Mouse (Mus musculus) embryonic facial prominence, embryonic 12.5 days (tissue): ENCODE measurements around the gene Tnr. TPM values are rescaled to one million over a fixed set of nuclear protein-coding genes. Genes with fewer than 3 reads are reported as not detected.
A peak's percentile ranks its signal among the peaks of the same experiment; 100 is the strongest.

Source experiments
- ATAC-seq: fragments of 200-750 bp; cut with Nextera tagmentation; 2 replicates; pipeline ENCODE4 v1.8.0; 2017; ENCODE audit not compliant: insufficient number of reproducible peaks, insufficient read depth, low FRiP score, low TSS enrichment
- H3K27ac ChIP-seq: fragments of 300-500 bp; sonication (generic); 2 replicates; pipeline ENCODE4 v1.5.1; 2016; ENCODE audit warnings: mild to moderate bottlenecking
- H3K27me3 ChIP-seq: fragments of 300-500 bp; sonication (generic); 2 replicates; pipeline ENCODE4 v1.6.1; 2016; ENCODE audit warnings: mild to moderate bottlenecking, moderate library complexity
- H3K36me3 ChIP-seq: fragments of 300-500 bp; sonication (generic); 2 replicates; pipeline ENCODE4 v1.6.1; 2016; ENCODE audit warnings: mild to moderate bottlenecking
- H3K4me1 ChIP-seq: fragments of 300-500 bp; sonication (generic); 2 replicates; pipeline ENCODE4 v1.6.1; 2016
- H3K4me2 ChIP-seq: fragments of 300-500 bp; sonication (generic); replicated peaks from 2 replicates; pipeline ENCODE4 v1.6.1; 2016; ENCODE audit warnings: mild to moderate bottlenecking, moderate library complexity
- H3K4me3 ChIP-seq: fragments of 300-500 bp; sonication (generic); 2 replicates; pipeline ENCODE4 v1.5.1; 2016; ENCODE audit warnings: mild to moderate bottlenecking
- H3K9ac ChIP-seq: fragments of 300-500 bp; sonication (generic); 2 replicates; pipeline ENCODE4 v1.6.1; 2016; ENCODE audit warnings: mild to moderate bottlenecking, moderate library complexity
- H3K9me3 ChIP-seq: fragments of 300-500 bp; sonication (generic); 2 replicates; pipeline ENCODE4 v1.6.1; 2016; ENCODE audit warnings: mild to moderate bottlenecking, moderate library complexity
- WGBS: fragments of 180-500 bp; shearing (Covaris S2); methylation state at CpG from one replicate; pipeline ENCODE4 v1.1.7; 2016; 5-methylcytosine and 5-hydroxymethylcytosine counted together
- polyA plus RNA-seq: library from polyadenylated mRNA; unstranded; fragments of >200 nt; fragmentation: Nextera tagmentation; extraction: Ambion mirVana; gene quantifications from 2 replicates; pipeline ENCODE4 v1.2.1, GENCODE M21; 2016

Tnr gene
- polyA plus RNA-seq, 1 experiment from 2014 or later: 0.05 TPM

- Histone ChIP-seq H3K27me3 (no peaks in the 10 kb centered on the region), H3K36me3 (no peaks in the 10 kb centered on the region), H3K9ac (no peak overlapping the region), H3K4me1 (0 out of 2 replicates have a peak, but pooled peaks cover 2% of the 10 kb centered on the region), H3K27ac (no peak overlapping the region), H3K4me2 (no peak overlapping the region), H3K9me3 (no peaks in the 10 kb centered on the region), H3K4me3 (no peak overlapping the region)
- 38% methylated on average over 4 of the region's 4 CpGs for WGBS
- no peak for ATAC-seq
These were observed 9.4 kb downstream of the Tnr start for GRCm38 (mm10) chr1:159532841-159533569.

DNA sequence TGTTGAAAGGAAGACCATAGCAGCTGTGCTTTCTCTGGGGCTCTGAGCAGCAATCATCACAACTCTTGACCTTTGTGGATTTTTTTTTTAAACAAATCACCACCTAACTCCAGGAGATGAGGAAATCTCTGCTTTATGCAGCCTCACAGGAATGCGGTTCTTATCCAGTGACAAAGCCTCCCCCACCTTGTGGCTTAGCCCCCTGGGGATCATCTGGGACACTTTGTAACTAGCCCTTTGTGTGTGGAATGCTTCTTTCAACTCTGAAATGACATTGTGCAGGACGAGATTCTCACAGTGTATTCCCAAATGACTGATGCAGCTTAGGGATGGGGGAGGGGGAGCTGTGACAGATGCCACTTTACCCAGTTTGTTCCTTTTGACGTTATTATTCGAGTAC lies 12.0 kb downstream of the Tnr start:
- no peaks in the 10 kb centered on the region for H3K36me3 ChIP-seq
- 5% methylated on average over 4 of the region's 4 CpGs for WGBS
- H3K27ac ChIP-seq: no peak overlapping the region
- H3K4me2 ChIP-seq: no peak overlapping the region
- no peaks in the 10 kb centered on the region for H3K9me3 ChIP-seq
- H3K4me1 ChIP-seq: 0 out of 2 replicates have a peak, but pooled peaks cover 2% of the 10 kb centered on the region
- H3K9ac ChIP-seq: no peak overlapping the region
- H3K27me3 ChIP-seq: no peaks in the 10 kb centered on the region
- H3K4me3 ChIP-seq: no peak overlapping the region
- no peak for ATAC-seq

- ATAC-seq: no peak
- no peaks in the 10 kb centered on the region for H3K27me3 ChIP-seq
- H3K27ac ChIP-seq: no peak overlapping the region
- H3K36me3 ChIP-seq: no peaks in the 10 kb centered on the region
- 0 out of 2 replicates have a peak, but pooled peaks cover 2% of the 10 kb centered on the region for H3K4me1 ChIP-seq
- no peak overlapping the region for H3K9ac ChIP-seq
- H3K9me3 ChIP-seq: no peaks in the 10 kb centered on the region
- no peak overlapping the region for H3K4me2 ChIP-seq
- H3K4me3 ChIP-seq: no peak overlapping the region
These were observed 14.0 kb downstream of the Tnr start for GRCm38 (mm10) chr1:159537541-159537940.

- Histone ChIP-seq H3K4me1 (0 out of 2 replicates have a peak, but pooled peaks cover 2% of the 10 kb centered on the region), H3K9ac (no peak overlapping the region), H3K4me2 (no peak overlapping the region), H3K4me3 (no peak overlapping the region), H3K9me3 (no peaks in the 10 kb centered on the region), H3K36me3 (no peaks in the 10 kb centered on the region), H3K27me3 (no peaks in the 10 kb centered on the region), H3K27ac (no peak overlapping the region)
- 35% methylated on average over 7 of the region's 7 CpGs for WGBS
- no peak for ATAC-seq
These were observed 14.5 kb downstream of the Tnr start for GRCm38 (mm10) chr1:159538076-159538475.

DNA sequence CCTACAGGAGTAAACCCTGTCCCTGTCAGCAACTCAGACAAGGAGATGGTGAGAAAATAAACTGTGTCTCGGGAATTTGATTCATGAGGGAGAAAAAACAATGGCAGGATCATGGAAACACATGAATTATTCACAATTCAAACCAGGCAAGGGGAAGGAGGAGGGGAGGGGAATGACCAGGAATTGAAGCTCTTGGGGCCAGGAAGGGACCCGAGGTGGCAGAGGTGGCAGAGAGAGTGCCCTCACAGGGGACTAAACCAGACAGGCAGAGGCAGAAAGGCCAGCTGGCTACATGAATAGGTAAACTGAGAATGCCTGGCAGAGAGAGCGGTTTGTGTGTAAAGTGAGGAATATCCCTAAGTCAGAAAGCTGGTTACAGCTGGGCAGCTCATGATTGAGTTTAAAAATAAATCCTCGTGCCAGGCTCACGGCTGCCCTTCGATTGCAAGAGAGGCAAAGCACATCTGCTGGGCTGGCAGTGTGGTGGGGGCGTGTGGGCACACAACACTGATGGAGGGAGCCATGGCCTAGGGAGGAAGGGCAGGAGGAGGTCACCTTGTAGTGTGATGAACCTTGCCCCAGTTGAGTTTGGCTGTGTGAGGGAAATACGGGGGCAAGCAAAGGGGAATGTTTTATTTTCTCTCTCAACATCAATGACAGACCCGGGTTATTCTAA lies 22.0 kb downstream of the Tnr start:
- ATAC-seq: no peak
- no peaks in the 10 kb centered on the region for H3K4me1 ChIP-seq
- H3K4me3 ChIP-seq: no peak overlapping the region
- no peaks in the 10 kb centered on the region for H3K36me3 ChIP-seq
- WGBS: 68% methylated on average over 9 of the region's 9 CpGs
- no peak overlapping the region for H3K27ac ChIP-seq
- no peaks in the 10 kb centered on the region for H3K27me3 ChIP-seq
- no peaks in the 10 kb centered on the region for H3K9me3 ChIP-seq
- H3K4me2 ChIP-seq: no peak overlapping the region
- no peak overlapping the region for H3K9ac ChIP-seq

DNA sequence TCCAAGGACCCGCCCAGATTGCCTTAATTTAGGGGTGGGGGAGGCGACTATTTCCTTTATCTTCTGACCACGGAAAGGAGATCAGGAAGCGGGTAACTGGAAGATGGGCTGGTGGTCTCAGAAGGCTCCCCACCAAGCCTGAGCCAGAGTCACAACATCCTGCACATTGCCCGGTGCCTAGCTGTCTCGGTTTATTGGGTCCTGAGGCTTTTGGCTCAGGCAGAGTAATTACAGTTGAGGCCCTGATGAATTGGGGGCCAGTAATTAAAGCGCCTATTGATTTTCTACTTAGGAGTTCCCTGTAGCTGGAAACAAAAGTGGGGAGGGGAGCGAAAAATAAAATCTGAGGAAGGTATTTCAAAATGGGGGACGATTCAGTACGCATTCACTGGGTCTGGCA lies 27.5 kb downstream of the Tnr start:
- 0 out of 2 replicates have a peak, but pooled peaks cover 3% of the 10 kb centered on the region for H3K4me1 ChIP-seq
- H3K4me3 ChIP-seq: no peak overlapping the region
- H3K9me3 ChIP-seq: no peaks in the 10 kb centered on the region
- WGBS: 59% methylated on average over 10 of the region's 10 CpGs
- H3K27ac ChIP-seq: no peak overlapping the region
- H3K4me2 ChIP-seq: no peak overlapping the region
- no peak overlapping the region for H3K9ac ChIP-seq
- H3K27me3 ChIP-seq: no peaks in the 10 kb centered on the region
- H3K36me3 ChIP-seq: no peaks in the 10 kb centered on the region
- no peak for ATAC-seq

- WGBS: 32% methylated on average over 17 of the region's 17 CpGs
- H3K9ac ChIP-seq: no peak overlapping the region
These were observed 28.2 kb downstream of the Tnr start for GRCm38 (mm10) chr1:159551591-159552442.

DNA sequence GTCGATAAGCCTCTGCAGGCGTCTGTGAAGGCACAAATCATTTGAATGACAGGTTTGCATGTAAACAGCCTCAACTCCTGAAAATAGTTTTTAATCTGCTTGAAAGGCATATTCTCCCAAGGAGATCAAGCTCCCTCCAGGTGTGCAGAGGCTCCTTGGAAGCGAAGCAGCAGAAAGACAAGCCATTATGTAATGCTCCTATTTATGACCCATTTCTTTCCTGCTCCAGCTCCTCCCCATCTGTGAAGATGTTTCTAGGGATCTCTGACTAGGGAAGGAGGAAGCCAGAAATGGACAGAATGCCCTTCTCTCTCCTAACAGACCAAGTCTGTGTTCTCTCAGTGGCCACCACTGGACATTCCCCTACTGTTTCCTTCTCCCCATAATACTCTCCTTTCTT lies 38.0 kb downstream of the Tnr start:
- no peak overlapping the region for H3K9ac ChIP-seq
- H3K36me3 ChIP-seq: no peaks in the 10 kb centered on the region
- H3K4me1 ChIP-seq: no peaks in the 10 kb centered on the region
- H3K9me3 ChIP-seq: no peaks in the 10 kb centered on the region
- no peak for ATAC-seq
- H3K27ac ChIP-seq: no peak overlapping the region
- 75% methylated on average over 3 of the region's 3 CpGs for WGBS
- H3K4me2 ChIP-seq: no peak overlapping the region
- no peaks in the 10 kb centered on the region for H3K27me3 ChIP-seq
- no peak overlapping the region for H3K4me3 ChIP-seq

More at GRCm38 (mm10) chr1:159551591-159552442, 28.2 kb downstream of the Tnr start:
- H3K27me3 ChIP-seq: no peaks in the 10 kb centered on the region
- 0 out of 2 replicates have a peak overlapping the region, but pooled peaks have one; percentile 7 for H3K4me2 ChIP-seq
- ATAC-seq: no peak
- no peak overlapping the region for H3K27ac ChIP-seq
- no peaks in the 10 kb centered on the region for H3K9me3 ChIP-seq
- no peak overlapping the region for H3K4me3 ChIP-seq
- no peaks in the 10 kb centered on the region for H3K36me3 ChIP-seq
- 0 out of 2 replicates have a peak, but pooled peaks cover 3% of the 10 kb centered on the region for H3K4me1 ChIP-seq

DNA sequence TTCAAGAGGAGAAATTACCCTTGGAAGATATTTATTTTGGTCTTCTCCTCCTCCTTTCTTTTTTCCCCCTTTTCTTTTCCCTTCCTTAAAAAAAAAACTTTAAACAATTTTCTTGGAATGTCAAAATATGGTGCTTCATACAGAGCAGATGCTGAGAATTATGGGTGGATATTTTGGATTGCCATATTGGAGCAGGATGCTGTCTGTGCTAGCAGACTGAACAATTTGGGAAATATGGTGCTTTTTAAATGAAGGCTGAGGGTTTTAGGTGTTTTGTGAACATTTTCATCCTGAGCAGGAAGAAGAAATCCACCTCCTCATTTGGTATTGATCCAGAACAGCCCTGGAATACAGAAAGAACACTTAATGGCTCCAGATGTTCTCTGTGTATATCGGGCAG lies 41.6 kb downstream of the Tnr start:
- Histone ChIP-seq H3K9ac (no peak overlapping the region), H3K4me3 (no peak overlapping the region), H3K36me3 (no peaks in the 10 kb centered on the region), H3K27me3 (no peaks in the 10 kb centered on the region), H3K4me1 (no peaks in the 10 kb centered on the region), H3K27ac (no peak overlapping the region), H3K9me3 (no peaks in the 10 kb centered on the region), H3K4me2 (no peak overlapping the region)
- no peak for ATAC-seq
- WGBS: 90% methylated on average over 1 of the region's 1 CpGs

DNA sequence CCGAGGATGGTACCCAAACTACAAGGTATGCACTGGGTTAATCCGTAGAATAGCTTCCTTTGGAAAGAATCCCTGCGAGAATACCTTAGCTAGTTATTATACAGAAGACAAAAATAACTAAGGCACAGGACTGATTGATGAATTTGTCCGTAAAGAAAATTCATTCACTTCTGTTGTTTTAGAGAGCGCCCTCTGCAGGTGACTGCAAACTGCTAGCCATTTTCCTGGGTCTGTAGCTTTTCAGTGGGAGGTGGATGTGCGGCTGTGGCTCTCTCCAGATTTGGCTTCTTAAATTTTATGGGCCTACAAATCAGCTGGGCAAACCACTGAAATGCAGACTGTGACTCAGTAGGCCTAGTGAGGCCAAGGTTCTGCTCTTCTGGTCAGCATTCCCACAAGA lies 42.5 kb downstream of the Tnr start:
- no peak overlapping the region for H3K9ac ChIP-seq
- H3K4me2 ChIP-seq: no peak overlapping the region

GRCm38 (mm10) chr1:159567171-159567570 lies 43.6 kb downstream of the Tnr start:
- WGBS: 85% methylated on average over 7 of the region's 7 CpGs
- Histone ChIP-seq H3K4me1 (no peaks in the 10 kb centered on the region), H3K9me3 (no peaks in the 10 kb centered on the region), H3K4me3 (no peak overlapping the region), H3K36me3 (no peaks in the 10 kb centered on the region), H3K27ac (no peak overlapping the region), H3K4me2 (no peak overlapping the region), H3K27me3 (no peaks in the 10 kb centered on the region), H3K9ac (no peak overlapping the region)
- ATAC-seq: no peak

More for the DNA sequence above, 42.5 kb downstream of the Tnr start:
- Histone ChIP-seq H3K9me3 (no peaks in the 10 kb centered on the region), H3K36me3 (no peaks in the 10 kb centered on the region), H3K4me1 (no peaks in the 10 kb centered on the region), H3K27ac (no peak overlapping the region), H3K4me3 (no peak overlapping the region), H3K27me3 (no peaks in the 10 kb centered on the region)
- WGBS: 77% methylated on average over 6 of the region's 6 CpGs
- ATAC-seq: no peak
